Mouse (Mus musculus) CD8-positive naive resting alpha-beta T cell, adult 2 months (primary cell): Measurements from ENCODE around the gene Slc25a13.
A peak's percentile ranks its signal among the peaks of the same experiment; 100 is the strongest.

Source experiments
- DNase-seq, 2 experiments: peaks; one replicate each; pipeline ENCODE4 v3.0.0; 2022; ENCODE audit warnings: low read depth in 2 of 2, low spot score in 2 of 2

Slc25a13 gene

DNA sequence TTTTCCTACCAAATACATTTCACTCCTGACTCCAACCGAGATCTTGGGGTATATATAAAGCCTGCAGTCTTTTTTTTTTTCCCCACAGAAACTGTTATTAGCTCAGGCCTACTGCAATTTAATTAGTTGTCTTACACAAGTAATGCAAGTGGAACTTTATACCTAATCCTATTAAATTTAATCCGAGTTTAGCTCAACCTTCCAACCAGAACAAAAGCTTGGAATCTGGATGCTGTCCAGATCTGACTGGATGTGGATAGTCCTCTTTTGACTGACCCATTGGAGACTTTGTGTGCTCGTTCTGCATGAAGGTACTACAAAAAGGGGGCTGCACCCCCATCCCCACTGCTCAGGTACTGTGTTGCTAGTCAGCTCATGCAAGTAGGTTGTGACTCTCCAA, 163.0 kb downstream of the Slc25a13 start:
- no peak for DNase-seq

DNA sequence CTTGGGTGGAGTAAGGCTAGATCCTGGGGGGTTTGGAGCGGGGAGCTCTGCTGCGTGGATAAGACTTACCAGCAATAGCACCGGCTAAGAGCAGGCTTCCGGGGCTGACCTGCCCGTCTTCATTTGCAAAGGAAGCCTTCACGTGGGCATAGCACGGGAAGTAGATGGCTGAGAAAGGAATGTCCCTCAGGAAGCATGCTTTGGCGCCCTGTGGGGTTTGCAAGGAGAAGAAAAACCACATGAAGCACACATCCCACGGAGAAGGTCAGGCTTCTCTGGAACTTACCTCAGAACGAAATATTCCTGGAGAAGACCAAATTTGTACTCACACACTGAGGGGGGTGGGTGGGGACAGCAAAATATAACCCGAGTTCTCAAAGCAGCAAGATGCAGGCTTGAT, 164.3 kb downstream of the Slc25a13 start:
- no peak for DNase-seq

DNA sequence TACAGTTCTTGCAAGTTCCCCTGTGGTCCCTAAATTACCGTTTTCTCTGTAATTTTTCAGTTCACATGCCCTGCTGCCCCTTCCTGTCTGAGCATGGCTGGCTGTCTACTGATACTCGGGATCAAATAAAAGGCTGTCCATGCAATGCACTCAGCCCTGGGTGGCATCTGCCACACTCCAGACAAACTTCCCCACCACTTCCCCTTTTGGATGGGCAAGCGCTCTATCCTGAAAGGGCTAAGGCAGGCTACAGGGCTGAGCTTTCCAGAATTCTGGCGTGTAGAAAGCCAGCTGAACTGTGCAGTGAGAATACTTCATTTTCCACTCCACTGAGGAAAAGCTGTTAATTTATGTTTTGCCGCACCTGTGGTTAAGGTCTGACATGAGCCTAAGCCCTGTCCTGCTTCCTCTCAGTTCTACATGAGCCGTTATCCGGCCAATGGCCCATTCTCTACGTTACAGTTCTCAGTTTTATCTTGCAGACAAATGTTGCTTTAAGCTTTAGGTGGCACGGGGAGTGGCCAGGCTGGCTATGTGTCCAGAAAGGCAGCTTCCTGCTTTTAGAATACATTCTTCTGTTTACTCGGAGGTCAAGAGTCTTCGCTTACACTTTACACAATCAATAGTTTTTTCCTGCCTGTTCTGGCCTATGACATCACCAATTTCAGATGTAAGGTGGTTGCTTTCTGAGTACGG, 170.1 kb downstream of the Slc25a13 start:
- DNase-seq: no peak

DNA sequence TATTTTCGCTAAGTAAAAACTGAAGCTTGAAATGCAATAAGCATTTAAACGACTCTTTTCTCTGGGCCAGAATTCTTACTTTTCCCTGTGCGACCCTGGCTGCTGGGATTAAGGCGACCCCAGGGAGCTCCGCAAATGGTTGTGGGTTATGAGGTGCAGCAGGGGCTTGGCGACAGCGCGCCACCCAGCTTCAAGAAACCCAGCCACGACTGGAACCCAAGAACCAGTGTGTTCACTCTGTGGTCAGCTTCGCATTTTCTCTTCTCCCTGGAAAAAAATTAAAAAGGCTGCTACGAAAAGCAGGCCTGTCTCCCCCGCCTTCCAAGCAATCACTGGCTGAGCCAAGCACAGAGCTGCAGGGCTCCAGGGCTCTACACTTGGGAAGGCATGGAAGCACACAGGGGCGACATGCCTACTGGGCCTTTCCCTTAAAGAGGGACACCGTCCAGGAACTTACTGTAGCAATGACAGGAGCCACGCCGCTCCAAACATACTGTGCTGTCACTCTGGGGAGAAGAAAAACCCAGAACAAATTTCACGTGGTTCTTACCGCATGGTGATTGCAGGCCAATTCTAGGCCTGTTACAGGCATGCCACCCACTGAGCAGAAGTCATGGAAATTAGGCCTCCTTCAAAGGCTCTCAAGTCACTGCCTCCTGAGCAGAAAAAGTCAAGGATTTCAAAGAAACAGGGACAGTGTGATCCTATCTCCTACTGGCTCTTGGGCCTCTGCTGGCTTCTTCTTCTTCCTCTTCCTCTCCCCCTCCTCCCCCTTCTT, 178.0 kb downstream of the Slc25a13 start:
- no peak for DNase-seq

DNA sequence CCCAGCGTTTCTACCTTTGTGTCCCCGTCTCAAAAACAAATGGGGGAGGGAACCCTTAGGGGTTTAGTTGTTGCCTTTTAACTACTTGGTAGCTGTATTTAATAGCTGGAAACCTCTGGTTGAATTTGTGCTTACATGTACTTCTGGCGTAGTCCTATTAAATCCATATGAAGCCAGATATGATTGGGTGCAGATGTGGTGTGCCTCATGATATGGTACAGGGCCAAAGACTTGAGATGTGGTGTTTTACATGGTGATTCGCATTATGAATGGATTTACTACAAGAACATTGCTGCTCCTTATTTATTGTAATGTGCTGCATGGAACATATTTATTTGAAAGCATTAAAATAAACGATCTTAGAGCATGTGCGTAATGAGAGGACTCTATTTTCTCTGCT, 189.3 kb downstream of the Slc25a13 start:
- no peak for DNase-seq

DNA sequence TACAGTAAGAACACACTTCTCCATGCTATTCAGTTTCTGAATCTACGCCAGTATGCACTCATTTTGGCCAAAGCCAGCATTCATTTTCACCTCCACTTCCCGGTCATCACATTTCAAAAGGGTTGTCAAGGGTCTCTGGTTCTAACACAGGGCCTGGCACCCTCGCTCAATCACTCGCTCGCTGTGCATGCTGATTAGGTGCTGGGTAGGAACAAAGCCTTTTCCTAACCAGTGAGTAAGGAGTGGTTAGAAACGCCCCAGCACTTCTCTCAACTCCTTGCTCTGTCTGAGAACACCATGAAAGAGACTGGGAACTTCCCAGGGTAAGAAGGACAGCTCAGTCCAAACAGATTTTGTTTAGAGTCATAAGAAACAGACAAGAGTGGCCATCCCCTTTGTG, 193.0 kb downstream of the Slc25a13 start:
- no peak for DNase-seq

DNA sequence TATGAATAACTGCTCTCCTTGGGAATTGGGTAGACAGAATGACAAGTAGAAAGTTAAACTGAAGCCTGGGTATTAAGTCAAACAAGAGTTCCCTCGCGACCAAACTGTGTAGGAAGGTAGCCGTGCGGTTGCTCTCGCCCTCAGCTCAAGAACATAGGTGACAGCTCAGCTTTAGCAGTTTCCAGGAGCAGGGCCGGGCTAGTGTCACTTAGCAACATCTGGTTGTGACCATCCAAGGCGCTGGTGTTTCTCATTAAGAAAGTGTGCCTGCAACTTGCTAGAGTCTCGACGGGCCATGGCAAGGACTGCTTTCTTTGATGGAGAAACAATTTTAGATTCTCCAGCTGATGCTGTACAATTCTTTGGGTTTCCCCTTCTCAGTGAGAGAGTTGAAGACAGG, 200.0 kb downstream of the Slc25a13 start:
- no peak for DNase-seq

DNA sequence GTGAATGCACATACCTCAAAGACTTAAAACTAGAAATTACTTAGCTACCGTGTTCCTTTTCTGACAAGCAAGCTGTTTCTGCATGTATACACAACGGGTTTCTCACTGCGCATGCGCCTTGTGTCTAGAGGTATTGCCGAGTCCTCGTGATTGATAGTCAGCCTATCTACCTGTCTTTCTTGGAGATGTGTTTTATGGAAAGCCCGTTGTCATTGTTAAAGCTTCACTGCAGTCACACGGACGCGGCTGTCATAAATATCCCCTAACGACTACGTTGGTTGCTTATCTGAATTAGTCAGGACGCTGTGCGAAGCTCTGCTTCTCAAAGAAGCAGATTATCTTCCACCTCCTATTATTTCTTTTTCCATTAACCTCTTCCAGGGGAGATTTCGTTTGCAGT, 201.4 kb downstream of the Slc25a13 start:
- no peak for DNase-seq

DNA sequence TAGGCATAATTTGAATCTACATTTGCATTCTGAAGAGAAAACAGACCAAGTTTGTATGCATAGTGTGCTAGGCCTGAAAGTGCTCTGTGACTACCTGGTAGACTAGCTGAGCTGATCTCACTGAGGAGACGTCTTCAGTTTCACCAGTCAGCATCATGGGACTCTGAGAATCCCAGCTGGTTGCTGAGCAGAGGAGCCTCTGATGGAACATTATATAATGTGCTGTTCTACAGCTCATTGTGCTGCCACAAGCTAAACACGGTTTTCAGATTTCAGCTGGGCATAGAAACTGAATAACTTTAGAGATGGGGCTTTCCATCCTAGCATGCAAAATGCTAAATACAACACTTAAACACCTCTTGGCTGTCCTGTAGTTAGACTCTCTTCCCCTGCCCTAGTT, 205.6 kb downstream of the Slc25a13 start:
- DNase-seq: no peak

DNA sequence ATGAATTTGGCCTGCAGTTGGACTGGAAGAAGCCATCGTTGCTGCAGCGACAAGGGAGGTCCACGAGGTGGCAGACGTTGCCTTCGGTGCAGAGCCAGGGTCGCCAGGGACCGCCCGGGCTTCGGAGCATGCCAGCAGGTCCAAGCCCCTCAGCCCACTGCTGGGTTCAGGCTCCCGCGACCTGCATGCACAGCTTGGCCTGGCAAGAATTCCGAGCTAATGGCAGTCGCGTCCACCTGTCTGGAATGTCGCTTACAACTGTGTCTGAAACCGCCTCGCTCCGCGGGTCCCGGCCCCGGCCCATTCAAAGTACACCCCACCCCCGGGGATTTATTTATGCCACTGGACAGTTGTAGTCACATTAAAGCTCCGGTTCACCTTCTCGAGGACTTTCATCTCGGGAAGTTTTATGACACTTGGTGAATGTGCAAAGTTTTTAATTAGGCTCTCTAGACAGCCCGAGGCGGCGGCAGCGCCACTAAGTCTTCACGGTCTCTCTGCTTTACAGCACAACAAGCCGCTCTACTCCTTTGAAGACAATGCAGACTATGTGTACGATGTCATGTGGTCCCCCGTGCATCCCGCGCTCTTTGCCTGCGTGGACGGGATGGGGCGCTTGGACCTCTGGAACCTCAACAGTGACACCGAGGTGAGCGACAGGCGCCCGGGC, 211.1 kb downstream of the Slc25a13 start:
- peak in 1 of 2 experiments; percentile 6 for DNase-seq

DNA sequence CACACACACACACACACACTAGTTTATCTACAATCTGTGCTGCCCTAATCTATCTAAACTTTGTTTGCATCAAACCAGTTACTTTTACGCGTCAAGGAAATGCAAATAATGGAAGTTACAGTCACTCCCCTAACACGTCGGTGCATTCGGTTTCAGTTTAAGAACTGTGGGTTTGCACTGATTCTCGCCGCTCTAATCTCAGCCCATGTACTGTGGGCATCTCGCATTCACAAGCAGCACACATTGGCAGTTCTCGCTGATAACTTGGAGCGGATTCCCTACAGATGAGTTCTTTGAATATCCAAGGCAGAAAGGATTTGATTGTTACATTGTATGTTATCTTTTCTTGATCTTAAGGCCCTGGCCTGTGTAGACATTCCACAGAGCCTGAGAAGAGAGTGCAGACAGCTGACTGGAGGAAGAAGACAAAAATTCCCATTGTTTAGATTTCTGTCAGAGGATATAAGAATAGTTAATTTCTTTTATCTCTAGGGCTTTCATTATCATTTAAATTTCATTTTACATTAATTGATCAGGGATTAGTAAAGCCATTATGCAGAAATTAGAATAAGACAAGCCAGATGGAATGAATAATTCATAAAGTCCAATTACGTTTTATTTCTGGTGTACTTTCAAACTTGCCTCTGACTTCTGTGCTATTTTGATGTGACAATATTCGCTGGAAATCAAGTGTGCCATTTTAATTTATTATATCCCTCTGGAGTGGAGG, 212.1 kb downstream of the Slc25a13 start:
- no peak for DNase-seq

DNA sequence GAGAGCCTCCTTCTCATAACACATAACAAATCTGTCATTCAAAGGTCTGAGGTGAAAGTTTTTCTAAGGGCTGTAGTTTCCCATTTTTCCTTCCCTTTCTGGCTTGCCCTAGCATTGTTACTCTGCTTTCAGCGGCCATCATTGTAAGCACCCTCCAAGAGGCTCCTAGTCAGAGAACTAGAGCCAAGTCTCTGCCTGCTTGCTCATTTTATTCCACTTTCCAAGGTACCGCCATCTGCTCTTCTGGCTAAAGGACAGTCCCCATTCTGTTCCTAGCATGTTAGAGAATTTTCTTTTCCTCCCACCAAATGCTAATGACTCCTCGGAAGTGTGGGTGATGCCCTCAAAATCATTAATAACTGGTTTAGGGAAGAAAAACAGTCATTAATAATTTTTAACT, 214.9 kb downstream of the Slc25a13 start:
- no peak for DNase-seq

DNA sequence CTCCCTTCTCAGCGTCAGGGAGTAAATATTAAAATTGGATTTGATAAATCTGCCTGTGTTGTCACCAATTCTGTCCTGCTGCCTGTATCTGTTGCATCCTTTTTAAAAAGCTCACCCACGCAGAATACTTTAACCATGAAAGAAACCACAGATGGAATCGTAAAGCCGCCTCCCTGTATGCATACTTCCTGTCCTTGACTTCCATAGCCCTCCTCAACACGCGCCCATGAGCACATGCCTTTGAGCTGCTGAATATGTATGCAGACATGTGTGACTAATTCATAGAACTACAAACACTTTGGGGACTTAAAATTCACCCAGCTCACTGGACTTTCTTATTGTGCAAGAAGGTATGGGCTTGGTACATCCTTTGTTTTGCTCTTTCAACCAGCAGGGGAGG, 219.4 kb downstream of the Slc25a13 start:
- no peak for DNase-seq

DNA sequence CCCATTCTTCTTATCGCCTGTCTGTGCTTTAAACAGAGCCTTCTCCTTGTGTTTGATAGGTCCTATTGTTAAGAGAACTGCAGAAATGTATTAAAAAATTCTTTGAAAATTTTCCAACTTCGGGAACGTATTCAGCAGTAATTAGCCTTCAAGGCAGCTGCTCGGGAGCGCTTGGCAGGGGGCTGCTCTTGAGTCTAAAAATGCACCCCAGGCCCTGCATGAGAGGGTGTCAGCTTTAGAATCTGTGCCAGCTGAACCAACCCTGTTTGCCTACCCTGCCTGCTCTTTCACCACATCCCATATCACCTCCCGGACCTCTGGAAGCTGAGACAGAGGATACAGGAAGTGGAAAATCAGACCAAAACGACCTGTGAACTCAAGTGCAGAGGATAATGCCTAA, 223.9 kb downstream of the Slc25a13 start:
- DNase-seq: no peak

DNA sequence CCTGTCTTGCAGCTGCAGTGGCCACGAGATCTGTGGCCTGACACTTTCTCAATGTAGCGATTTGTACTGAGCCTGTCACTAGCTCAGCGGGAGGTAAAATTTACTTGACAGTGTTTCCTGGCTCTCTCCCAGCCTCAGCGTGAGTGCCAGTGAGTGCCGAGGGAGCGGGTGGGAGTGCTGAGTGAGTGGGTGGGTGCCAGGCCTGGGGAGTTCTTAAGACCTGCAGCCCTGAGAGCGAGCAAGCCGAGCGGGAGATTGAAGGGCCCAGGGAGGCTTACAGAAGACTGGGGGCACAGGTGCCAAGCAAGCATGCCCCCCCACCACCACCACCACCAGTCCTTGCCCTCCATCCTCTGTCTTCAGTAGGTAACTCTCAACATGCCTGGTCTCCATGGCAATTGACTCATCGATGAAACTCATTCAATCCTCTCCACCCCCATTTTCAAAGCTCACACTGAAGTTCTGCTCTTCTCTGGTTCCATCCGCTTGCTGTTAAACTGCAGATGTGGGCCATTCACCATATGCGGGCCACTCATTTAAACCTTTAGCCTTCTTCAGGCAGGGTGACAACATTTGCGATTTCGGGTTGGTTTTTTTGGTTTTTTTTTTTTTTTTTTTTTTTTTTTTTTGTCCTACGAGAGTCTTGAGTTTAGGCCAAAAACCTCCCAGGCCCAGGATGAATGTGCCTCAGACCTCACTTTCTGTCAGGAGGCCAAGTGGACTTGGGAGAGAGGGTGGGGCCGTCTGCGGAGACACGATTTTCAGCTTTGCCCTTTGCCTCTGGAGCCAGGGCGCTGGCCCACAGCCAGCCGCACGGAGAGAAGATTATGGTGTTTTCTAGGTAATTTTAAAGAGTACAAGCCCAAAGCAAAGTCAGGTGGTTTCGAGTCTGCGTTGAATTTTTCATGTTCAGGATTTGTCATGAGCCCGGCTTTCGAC, 224.9 kb downstream of the Slc25a13 start:
- no peak for DNase-seq

DNA sequence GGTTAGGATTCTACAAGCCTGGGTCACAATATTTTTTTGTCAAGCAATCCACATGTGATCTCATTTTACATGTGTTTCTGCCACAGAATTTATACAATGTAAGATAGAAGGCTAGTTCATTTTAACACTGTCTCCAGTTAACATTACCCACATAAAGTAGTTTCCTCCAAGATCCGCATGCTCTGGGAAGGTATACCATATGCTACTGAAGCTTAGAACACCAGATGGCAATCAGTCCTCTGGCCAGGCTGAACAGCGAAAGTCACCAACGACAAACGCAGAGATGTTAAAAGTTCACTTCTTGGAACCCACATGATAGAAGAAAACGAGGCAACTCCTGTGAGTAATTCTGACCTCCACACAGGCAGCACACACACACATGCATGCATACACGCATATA, 225.7 kb downstream of the Slc25a13 start:
- DNase-seq: no peak
